Mouse (Mus musculus) left cerebral cortex, postnatal 36 days (tissue): ENCODE measurements at regions not wholly inside any gene's neighbourhood (a gene's known extent, or its start where the extent isn't known, plus 50 kb on each side); places are given as distances from the start of the nearest gene placed in this dataset.

ENCODE experiments used
- DNase-seq, 2 experiments: peaks; one replicate each; pipeline ENCODE4 v3.0.0; 2021 to 2022; ENCODE audit warnings: low spot score in 2 of 2, mixed read lengths in 1 of 2
- intact Hi-C: fragments of 180-260 bp; cut with DNase I; formaldehyde crosslinking; loops from one replicate; pipeline ENCODE4 v1.15.1; 2025

- intact Hi-C loops: no loop called here
- DNase-seq: no peak
These were observed 89.8 kb downstream of the Kif26a start for GRCm38 (mm10) chr12:112235841-112236240.

- intact Hi-C loops: no loop called here
- no peak for DNase-seq
These were observed 91.1 kb downstream of the Kif26a start for GRCm38 (mm10) chr12:112237061-112237490.

GRCm38 (mm10) chr12:112238834-112239233 is 92.8 kb downstream of the Kif26a start:
- DNase-seq: no peak

GRCm38 (mm10) chr12:112241740-112242171 is 95.7 kb downstream of the Kif26a start:
- DNase-seq: no peak
- intact Hi-C loops: no loop called here

More at GRCm38 (mm10) chr12:112238834-112239233, 92.8 kb downstream of the Kif26a start:
- intact Hi-C loops: no loop called here

GRCm38 (mm10) chr12:112243231-112243630 is 97.2 kb downstream of the Kif26a start:
- intact Hi-C loops: no loop called here
- DNase-seq: no peak

GRCm38 (mm10) chr12:112250894-112251293 is 104.9 kb downstream of the Kif26a start:
- DNase-seq: no peak
- intact Hi-C loops: no loop called here

- DNase-seq: peak; percentile 11 to 25
- intact Hi-C loops: no loop called here
These were observed 107.5 kb downstream of the Kif26a start for GRCm38 (mm10) chr12:112253461-112253860.

- no peak for DNase-seq
- intact Hi-C loops: no loop called here
These were observed 109.2 kb downstream of the Kif26a start for GRCm38 (mm10) chr12:112255223-112255622.

- intact Hi-C loops: no loop called here
- DNase-seq: no peak
These were observed 111.7 kb downstream of the Kif26a start for GRCm38 (mm10) chr12:112257691-112258090.

- DNase-seq: peak; percentile 22 to 32
- intact Hi-C loops: no loop called here
These were observed 117.5 kb downstream of the Kif26a start for GRCm38 (mm10) chr12:112263283-112264056.

- intact Hi-C loops: no loop called here
- DNase-seq: no peak
These were observed 118.2 kb downstream of the Kif26a start for GRCm38 (mm10) chr12:112264201-112264600.

GRCm38 (mm10) chr12:112265289-112265969 is 119.4 kb downstream of the Kif26a start:
- DNase-seq: no peak
- intact Hi-C loops: no loop called here

GRCm38 (mm10) chr12:112274026-112274425 is 128.0 kb downstream of the Kif26a start:
- DNase-seq: no peak
- intact Hi-C loops: no loop called here

- DNase-seq: no peak
- intact Hi-C loops: no loop called here
These were observed 128.7 kb downstream of the Kif26a start for GRCm38 (mm10) chr12:112274756-112275155.

GRCm38 (mm10) chr12:112276651-112277050 is 130.6 kb downstream of the Kif26a start:
- intact Hi-C loops: no loop called here
- DNase-seq: no peak

- DNase-seq: no peak
- intact Hi-C loops: no loop called here
These were observed 131.5 kb downstream of the Kif26a start for GRCm38 (mm10) chr12:112277511-112277910.

GRCm38 (mm10) chr12:112285096-112285495 is 139.1 kb downstream of the Kif26a start:
- intact Hi-C loops: no loop called here
- no peak for DNase-seq

GRCm38 (mm10) chr12:112288786-112289185 is 142.8 kb downstream of the Kif26a start:
- intact Hi-C loops: no loop called here
- no peak for DNase-seq

GRCm38 (mm10) chr12:112290299-112290698 is 144.3 kb downstream of the Kif26a start:
- intact Hi-C loops: no loop called here
- DNase-seq: peak; percentile 52 to 58

- DNase-seq: no peak
- intact Hi-C loops: no loop called here
These were observed 145.9 kb downstream of the Kif26a start for GRCm38 (mm10) chr12:112291748-112292561.
